Mouse (Mus musculus) forebrain, embryonic 13.5 days (tissue): Measurements from ENCODE around the gene Aldh9a1. TPM values are rescaled to one million over a fixed set of nuclear protein-coding genes. Genes with fewer than 3 reads are reported as not detected.

Experiments
- ATAC-seq: fragments of 200-750 bp; cut with Nextera tagmentation; 2 replicates; pipeline ENCODE4 v1.8.0; 2017
- H3K27ac ChIP-seq: fragments of 300-500 bp; sonication (generic); 2 replicates; pipeline ENCODE4 v1.5.1; 2015; ENCODE audit warnings: inconsistent platforms, mild to moderate bottlenecking, moderate library complexity
- H3K27me3 ChIP-seq: fragments of 300-500 bp; sonication (generic); 2 replicates; pipeline ENCODE4 v1.6.1; 2015; ENCODE audit warnings: mild to moderate bottlenecking, inconsistent platforms
- H3K36me3 ChIP-seq: fragments of 300-500 bp; sonication (generic); 2 replicates; pipeline ENCODE4 v1.6.1; 2015; ENCODE audit warnings: mild to moderate bottlenecking, inconsistent platforms; ENCODE audit not compliant: poor library complexity, severe bottlenecking
- H3K4me1 ChIP-seq: fragments of 300-500 bp; sonication (generic); 2 replicates; pipeline ENCODE4 v1.6.1; 2015; ENCODE audit warnings: inconsistent platforms
- H3K4me2 ChIP-seq: fragments of 300-500 bp; sonication (generic); 2 replicates; pipeline ENCODE4 v1.6.1; 2015; ENCODE audit warnings: inconsistent platforms, mild to moderate bottlenecking, moderate library complexity
- H3K4me3 ChIP-seq: fragments of 300-500 bp; sonication (generic); 2 replicates; pipeline ENCODE4 v1.5.1; 2015; ENCODE audit warnings: mild to moderate bottlenecking, inconsistent platforms
- H3K9ac ChIP-seq: fragments of 300-500 bp; sonication (generic); 2 replicates; pipeline ENCODE4 v1.6.1; 2015; ENCODE audit warnings: mild to moderate bottlenecking, inconsistent platforms
- H3K9me3 ChIP-seq: fragments of 300-500 bp; sonication (generic); replicated peaks from 2 replicates; pipeline ENCODE4 v1.6.1; 2016; ENCODE audit warnings: inconsistent platforms
- WGBS: fragments of 180-500 bp; shearing (Covaris S2); methylation state at CpG from one replicate; pipeline ENCODE4 v1.1.7; 2015; 5-methylcytosine and 5-hydroxymethylcytosine counted together
- polyA plus RNA-seq: library from polyadenylated mRNA; unstranded; fragments of >200 nt; fragmentation: Nextera tagmentation; extraction: Ambion mirVana; gene quantifications from 2 replicates; pipeline ENCODE4 v1.2.1, GENCODE M21; 2015

Gene Aldh9a1
- polyA plus RNA-seq, 1 experiment from 2014 or later = 23.2 TPM

DNA sequence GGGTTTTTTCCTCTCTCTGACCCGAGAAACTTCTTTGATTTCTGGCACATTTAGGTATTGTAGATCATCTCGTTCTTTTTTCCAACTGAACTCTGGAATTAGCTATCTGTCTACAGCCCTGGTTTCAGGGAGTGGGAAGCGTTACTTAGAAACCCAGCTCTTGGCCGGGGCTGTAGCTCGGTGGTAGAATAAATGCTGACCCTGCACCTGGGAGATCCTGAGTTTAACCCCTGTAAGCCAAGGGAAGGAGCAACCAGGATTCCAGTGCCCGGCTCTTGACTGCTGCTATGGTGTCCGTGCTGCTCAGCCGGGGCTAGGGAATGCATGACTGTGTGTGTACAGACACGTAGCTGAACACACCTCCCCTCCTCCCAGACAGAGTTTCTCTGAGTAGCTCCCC, 8.9 kb downstream of the Aldh9a1 start:
- no peaks in the 10 kb centered on the region for H3K4me1 ChIP-seq
- H3K4me2 ChIP-seq = no peak overlapping the region
- H3K27ac ChIP-seq = no peak overlapping the region
- peaks cover 23% of the 10 kb centered on the region for H3K36me3 ChIP-seq
- H3K27me3 ChIP-seq = no peaks in the 10 kb centered on the region
- ATAC-seq = no peak
- WGBS = 86% methylated on average over 9 of the region's 9 CpGs
- H3K4me3 ChIP-seq = no peak overlapping the region
- H3K9ac ChIP-seq = no peak overlapping the region
- H3K9me3 ChIP-seq = no peaks in the 10 kb centered on the region

- Histone ChIP-seq H3K36me3 (peaks cover 9% of the 10 kb centered on the region), H3K27ac (no peak overlapping the region), H3K4me1 (no peaks in the 10 kb centered on the region), H3K4me2 (no peak overlapping the region), H3K27me3 (no peaks in the 10 kb centered on the region), H3K9me3 (no peaks in the 10 kb centered on the region), H3K9ac (no peak overlapping the region), H3K4me3 (no peak overlapping the region)
- no peak for ATAC-seq
- 39% methylated on average over 4 of the region's 4 CpGs for WGBS
Observed at GRCm38 (mm10) chr1:167360268-167360667, 10.5 kb downstream of the Aldh9a1 start.

DNA sequence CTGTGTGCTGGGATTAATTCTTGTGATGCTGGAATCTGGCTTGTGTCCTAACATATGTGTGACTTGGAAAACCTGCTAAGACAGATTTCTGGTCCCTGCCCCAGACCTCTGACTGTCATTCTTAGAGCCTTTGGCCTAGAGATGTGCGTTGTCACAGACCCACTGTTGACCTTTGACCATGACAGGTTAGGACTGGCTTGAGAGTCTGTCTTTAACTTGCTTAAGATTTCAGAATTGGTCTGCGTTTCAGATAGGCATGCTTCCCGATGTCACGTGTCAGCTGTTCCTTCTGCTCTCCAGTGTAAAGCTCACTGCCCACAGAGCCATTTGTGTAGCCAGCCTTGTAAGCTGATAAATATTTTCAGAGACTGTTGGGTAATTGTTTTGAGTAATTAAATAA, 13.0 kb downstream of the Aldh9a1 start:
- no peak for ATAC-seq
- 84% methylated on average over 4 of the region's 4 CpGs for WGBS
- Histone ChIP-seq H3K27ac (no peak overlapping the region), H3K9me3 (no peaks in the 10 kb centered on the region), H3K36me3 (peaks cover 18% of the 10 kb centered on the region), H3K4me3 (no peak overlapping the region), H3K4me2 (no peak overlapping the region), H3K9ac (no peak overlapping the region), H3K4me1 (no peaks in the 10 kb centered on the region), H3K27me3 (no peaks in the 10 kb centered on the region)

GRCm38 (mm10) chr1:167363322-167363721, 13.5 kb downstream of the Aldh9a1 start:
- 45% methylated on average over 5 of the region's 5 CpGs for WGBS
- no peak overlapping the region for H3K4me3 ChIP-seq
- no peaks in the 10 kb centered on the region for H3K27me3 ChIP-seq
- ATAC-seq = no peak
- H3K4me1 ChIP-seq = no peaks in the 10 kb centered on the region
- H3K36me3 ChIP-seq = peaks cover 22% of the 10 kb centered on the region
- no peak overlapping the region for H3K4me2 ChIP-seq
- no peaks in the 10 kb centered on the region for H3K9me3 ChIP-seq
- H3K9ac ChIP-seq = no peak overlapping the region
- no peak overlapping the region for H3K27ac ChIP-seq

DNA sequence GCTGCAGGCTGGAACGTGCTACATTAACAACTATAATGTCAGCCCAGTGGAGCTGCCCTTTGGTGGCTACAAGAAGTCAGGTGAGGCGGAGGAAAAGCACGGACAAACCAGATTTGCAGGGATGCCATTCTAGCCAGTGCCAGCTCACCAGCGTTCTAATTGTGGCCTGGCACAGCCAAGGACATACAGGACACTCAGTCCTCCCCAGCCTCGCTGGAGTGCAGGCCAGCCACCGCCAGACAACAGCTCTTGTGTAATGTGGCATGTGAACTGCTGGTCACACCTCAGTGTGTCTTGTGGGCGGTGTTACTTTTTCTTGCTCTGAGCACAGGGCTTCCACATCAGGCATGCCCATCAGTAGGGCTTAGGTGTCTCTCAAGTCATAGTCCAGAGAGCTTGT, 16.0 kb downstream of the Aldh9a1 start:
- Histone ChIP-seq H3K36me3 (peaks cover 25% of the 10 kb centered on the region), H3K9me3 (no peaks in the 10 kb centered on the region)
- WGBS = 90% methylated on average over 7 of the region's 7 CpGs

DNA sequence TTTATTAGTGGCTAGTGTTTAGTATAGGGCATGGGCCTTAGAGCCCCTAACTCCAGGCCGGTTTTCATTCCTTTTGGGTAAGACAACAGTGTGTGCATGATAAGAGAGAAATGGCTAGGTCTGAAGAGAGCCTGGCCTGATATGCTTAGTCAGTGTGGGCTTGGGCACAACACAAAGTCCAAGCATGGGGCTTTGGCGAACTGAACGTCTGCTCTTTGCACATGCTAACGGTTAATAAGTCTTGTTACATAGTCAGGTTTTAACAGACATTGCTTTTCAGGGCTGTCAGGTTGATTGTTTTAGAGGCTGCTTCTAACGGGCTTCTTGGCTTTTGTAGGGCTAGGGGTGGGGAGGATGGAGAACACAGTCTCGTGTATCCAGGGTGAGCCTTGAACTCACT, 16.8 kb downstream of the Aldh9a1 start:
- Histone ChIP-seq H3K27me3 (no peaks in the 10 kb centered on the region), H3K4me3 (no peak overlapping the region), H3K27ac (no peak overlapping the region), H3K36me3 (peaks cover 22% of the 10 kb centered on the region), H3K9ac (no peak overlapping the region), H3K4me1 (no peaks in the 10 kb centered on the region), H3K4me2 (no peak overlapping the region), H3K9me3 (no peaks in the 10 kb centered on the region)
- ATAC-seq = no peak
- WGBS = 90% methylated on average over 6 of the region's 6 CpGs

More for the DNA sequence above, 16.0 kb downstream of the Aldh9a1 start:
- Histone ChIP-seq H3K4me3 (no peak overlapping the region), H3K4me2 (no peak overlapping the region), H3K4me1 (no peaks in the 10 kb centered on the region), H3K9ac (no peak overlapping the region), H3K27ac (no peak overlapping the region), H3K27me3 (no peaks in the 10 kb centered on the region)
- no peak for ATAC-seq

DNA sequence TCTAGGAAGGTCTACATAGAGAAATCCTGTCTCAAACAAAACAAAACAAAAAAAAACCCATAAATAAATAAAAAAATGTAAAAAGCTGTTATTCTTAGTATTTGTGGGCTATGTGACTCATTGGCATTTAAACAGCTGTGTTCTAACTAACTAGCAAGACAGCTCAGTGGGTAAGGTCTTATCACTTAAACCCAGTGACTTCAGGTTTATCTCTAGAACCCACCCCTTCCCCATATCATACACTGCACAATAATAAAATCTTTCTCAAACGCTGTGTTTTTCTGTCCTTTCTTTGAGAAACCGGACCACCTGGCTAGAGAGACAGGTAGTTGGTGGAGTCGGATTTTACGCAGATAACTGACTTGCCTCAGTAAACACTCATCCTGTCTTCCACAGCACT, 18.2 kb downstream of the Aldh9a1 start:
- no peak for ATAC-seq
- Histone ChIP-seq H3K4me1 (no peaks in the 10 kb centered on the region), H3K4me2 (no peak overlapping the region), H3K36me3 (peaks cover 22% of the 10 kb centered on the region), H3K27me3 (no peaks in the 10 kb centered on the region), H3K4me3 (no peak overlapping the region), H3K9ac (no peak overlapping the region), H3K9me3 (no peaks in the 10 kb centered on the region), H3K27ac (no peak overlapping the region)
- WGBS = 96% methylated on average over 4 of the region's 4 CpGs

- Histone ChIP-seq H3K4me3 (no peak overlapping the region), H3K9me3 (no peaks in the 10 kb centered on the region), H3K27me3 (no peaks in the 10 kb centered on the region), H3K27ac (no peak overlapping the region), H3K4me2 (no peak overlapping the region), H3K9ac (no peak overlapping the region), H3K4me1 (no peaks in the 10 kb centered on the region), H3K36me3 (peaks cover 22% of the 10 kb centered on the region)
- 86% methylated on average over 7 of the region's 7 CpGs for WGBS
- no peak for ATAC-seq
Observed at GRCm38 (mm10) chr1:167368513-167368912, 18.7 kb downstream of the Aldh9a1 start.

GRCm38 (mm10) chr1:167369905-167370304, 20.1 kb downstream of the Aldh9a1 start:
- Histone ChIP-seq H3K36me3 (peaks cover 22% of the 10 kb centered on the region), H3K9ac (no peak overlapping the region)

GRCm38 (mm10) chr1:167372739-167373138, 22.9 kb downstream of the Aldh9a1 start:
- ATAC-seq = no peak
- Histone ChIP-seq H3K36me3 (peaks cover 16% of the 10 kb centered on the region), H3K9ac (no peak overlapping the region), H3K27ac (no peak overlapping the region), H3K4me1 (peaks cover 9% of the 10 kb centered on the region; the same call in 1 of the 2 replicates), H3K27me3 (peaks cover 3% of the 10 kb centered on the region; the same call in 1 of the 2 replicates), H3K4me3 (no peak overlapping the region), H3K4me2 (no peak overlapping the region), H3K9me3 (no peaks in the 10 kb centered on the region)
- 93% methylated on average over 7 of the region's 7 CpGs for WGBS

More at GRCm38 (mm10) chr1:167369905-167370304, 20.1 kb downstream of the Aldh9a1 start:
- Histone ChIP-seq H3K27ac (no peak overlapping the region), H3K9me3 (no peaks in the 10 kb centered on the region), H3K27me3 (peaks cover 2% of the 10 kb centered on the region; the same call in 1 of the 2 replicates), H3K4me2 (no peak overlapping the region), H3K4me1 (peaks cover 7% of the 10 kb centered on the region; the same call in 1 of the 2 replicates), H3K4me3 (no peak overlapping the region)
- WGBS = 12% methylated on average over 7 of the region's 7 CpGs
- ATAC-seq = peak; percentile 64

DNA sequence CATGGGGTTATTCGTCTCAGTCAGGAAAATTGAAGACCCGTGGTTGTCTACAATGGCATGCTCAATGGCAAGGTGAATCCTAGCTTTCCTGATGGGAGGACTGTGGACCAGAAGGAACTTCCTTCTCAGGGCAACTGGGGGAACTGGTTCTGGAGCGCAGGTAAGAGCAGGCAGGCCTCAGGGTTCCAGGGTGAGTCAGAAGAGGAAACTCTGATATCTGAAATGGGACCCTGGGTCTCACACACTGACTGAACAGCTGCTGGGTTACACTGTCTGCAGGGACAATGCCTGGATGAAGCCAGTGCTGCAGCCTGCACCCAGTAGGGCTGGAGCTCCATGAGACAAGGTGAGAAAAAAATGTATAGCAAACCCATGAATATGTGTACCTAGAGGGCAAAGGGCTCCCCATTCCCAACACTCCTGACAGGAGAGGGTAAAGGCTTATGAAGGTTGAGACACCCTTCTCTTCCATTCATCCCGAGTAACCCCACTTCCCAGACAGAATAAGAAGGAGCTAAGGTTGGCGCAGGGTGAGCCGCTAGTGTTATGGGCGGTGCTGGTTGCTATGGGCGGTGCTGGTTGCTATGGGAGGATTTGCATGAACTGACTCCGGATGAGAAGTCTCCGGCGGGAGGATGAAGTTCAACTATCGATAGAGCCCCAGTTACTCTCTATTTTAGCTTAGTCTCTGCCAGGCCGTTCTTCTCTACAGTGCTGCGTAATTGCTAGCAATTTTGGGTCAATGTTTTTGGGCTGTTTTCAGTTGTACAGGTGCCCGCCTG, 24.4 kb downstream of the Aldh9a1 start:
- 26% methylated on average over 15 of the region's 15 CpGs for WGBS
- Histone ChIP-seq H3K4me3 (no peak overlapping the region), H3K9ac (no peak overlapping the region), H3K27me3 (peaks cover 3% of the 10 kb centered on the region; the same call in 1 of the 2 replicates), H3K27ac (no peak overlapping the region), H3K36me3 (peaks cover 10% of the 10 kb centered on the region), H3K9me3 (no peaks in the 10 kb centered on the region), H3K4me2 (no peak overlapping the region), H3K4me1 (peaks cover 16% of the 10 kb centered on the region)
- ATAC-seq = peak; percentile 56; the same call in 1 of the 2 replicates

GRCm38 (mm10) chr1:167374942-167375341, 25.2 kb downstream of the Aldh9a1 start:
- H3K27me3 ChIP-seq = peaks cover 3% of the 10 kb centered on the region; the same call in 1 of the 2 replicates
- H3K9me3 ChIP-seq = no peaks in the 10 kb centered on the region
- peaks cover 16% of the 10 kb centered on the region for H3K4me1 ChIP-seq
- no peak overlapping the region for H3K27ac ChIP-seq
- no peak overlapping the region for H3K4me2 ChIP-seq
- no peak overlapping the region for H3K9ac ChIP-seq
- peaks cover 10% of the 10 kb centered on the region for H3K36me3 ChIP-seq
- no peak overlapping the region for H3K4me3 ChIP-seq
- ATAC-seq = no peak
- WGBS = 41% methylated on average over 2 of the region's 2 CpGs
